Mouse (Mus musculus) megakaryocyte progenitor cell, adult 5-6 weeks (primary cell): ENCODE measurements around the gene Fam111a. TPM values are rescaled to one million over a fixed set of nuclear protein-coding genes. Genes with fewer than 3 reads are reported as not detected.
"Not testable (repeated sequence)": the region's sequence is repeated elsewhere in the genome, so short reads cannot be mapped to it uniquely, and the experiment has no call there.

Experiments used
- ATAC-seq: replicated peaks from 2 replicates; pipeline ENCODE4 v1.8.0; 2016; ENCODE audit warnings: mild to moderate bottlenecking, moderate TSS enrichment, inconsistent platforms; ENCODE audit not compliant: poor library complexity
- total RNA-seq, 2 experiments: library from RNA; stranded (forward) in 1 of 2; stranded (reverse) in 1 of 2; fragments of 157-497, 149-512 nt in 1 of 2; fragments of 200-1000 nt in 1 of 2; gene quantifications; 2 replicates each; pipeline versions ENCODE4 v1.2.3 to v1.2.4; 2015 to 2017

The Fam111a gene
- total RNA-seq (2015) (193 and 210 TPM in 2 replicates), total RNA-seq (2017) (232 and 248 TPM in 2 replicates)

DNA sequence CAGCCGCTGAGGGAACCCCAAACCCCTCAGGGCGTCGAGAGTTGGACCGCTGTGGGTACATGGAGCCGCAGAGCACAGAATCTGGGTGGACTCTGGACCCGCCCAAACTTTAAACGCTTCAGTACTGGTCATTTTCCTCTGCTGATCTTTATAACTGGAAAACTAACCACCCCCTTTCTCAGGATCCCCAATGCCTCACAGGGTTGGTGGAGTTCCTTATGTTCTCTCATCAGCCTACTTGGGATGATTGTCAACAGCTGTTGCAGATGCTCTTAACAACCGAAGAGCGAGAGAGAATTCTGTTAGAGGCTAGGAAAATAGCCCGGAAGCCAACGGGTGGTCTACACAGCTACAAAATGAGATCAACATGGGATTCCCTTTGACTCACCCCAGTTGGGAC, at the start of gene Fam111a:
Gene Fam111a, plus strand, starts transcription at position 301 of the 400 bp plus-strand sequence.
- ATAC-seq: not testable (repeated sequence)

DNA sequence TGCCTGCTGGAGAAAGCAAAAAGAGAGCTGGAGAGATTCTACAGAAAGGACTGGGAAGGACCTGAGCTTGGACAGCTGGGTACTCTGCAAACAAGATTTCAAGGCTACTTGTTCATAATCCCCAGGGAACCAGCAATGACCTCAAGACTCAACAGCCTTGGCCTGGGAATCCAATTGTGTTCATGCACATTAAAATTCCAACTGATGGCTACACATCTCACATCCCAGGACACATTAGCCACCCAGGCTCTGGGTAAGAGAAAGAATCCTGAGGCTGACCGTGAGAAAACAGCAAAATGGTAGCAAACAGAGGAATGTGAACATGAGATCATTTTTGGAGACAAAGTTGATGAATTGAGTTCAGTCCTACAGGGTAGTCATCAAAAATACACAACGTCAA, 49.3 kb upstream of the Fam111a start:
- ATAC-seq: no peak

DNA sequence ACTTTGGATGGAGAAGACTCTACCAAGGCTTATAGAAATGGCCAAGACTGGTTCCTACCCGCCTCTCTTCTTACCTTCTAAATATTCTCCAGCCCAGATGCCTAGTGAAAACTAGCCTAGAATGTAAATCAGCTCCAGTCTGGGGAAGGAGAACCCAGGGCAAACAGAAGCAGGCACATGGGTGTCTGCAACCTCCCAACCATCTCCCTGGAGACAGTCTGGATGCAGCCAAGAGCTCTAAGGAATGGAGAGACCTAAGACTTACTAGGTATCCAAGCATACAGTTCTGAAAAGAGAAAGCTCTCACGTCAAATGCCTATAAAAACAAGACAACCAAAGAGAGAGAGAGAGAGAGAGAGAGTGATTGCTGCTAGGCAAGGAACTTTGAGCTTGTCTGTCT, 47.6 kb upstream of the Fam111a start:
- ATAC-seq: no peak

DNA sequence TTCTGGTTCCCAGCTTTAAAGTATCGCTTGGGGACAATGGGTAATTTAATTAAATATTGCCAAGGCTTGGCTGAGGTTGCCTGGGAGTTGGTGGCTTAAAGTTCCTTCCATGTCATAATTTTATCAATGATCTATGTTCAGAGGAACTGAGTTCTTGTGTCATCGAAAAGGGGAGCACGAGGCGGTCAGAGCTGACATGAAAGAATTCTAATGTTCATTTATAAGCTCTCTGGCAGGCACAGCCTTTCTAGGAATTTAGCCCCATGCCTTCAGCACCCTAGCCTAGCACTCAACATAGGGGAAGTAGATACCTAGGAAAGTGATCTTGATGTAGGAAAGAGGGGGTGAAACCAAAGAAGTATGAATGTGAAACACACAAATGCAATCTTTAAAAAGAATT, 47.2 kb upstream of the Fam111a start:
- no peak for ATAC-seq

- no peak for ATAC-seq
These were observed 46.6 kb upstream of the Fam111a start for GRCm38 (mm10) chr19:12498941-12499340.

- ATAC-seq: no peak
These were observed 46.1 kb upstream of the Fam111a start for GRCm38 (mm10) chr19:12499485-12499884.

DNA sequence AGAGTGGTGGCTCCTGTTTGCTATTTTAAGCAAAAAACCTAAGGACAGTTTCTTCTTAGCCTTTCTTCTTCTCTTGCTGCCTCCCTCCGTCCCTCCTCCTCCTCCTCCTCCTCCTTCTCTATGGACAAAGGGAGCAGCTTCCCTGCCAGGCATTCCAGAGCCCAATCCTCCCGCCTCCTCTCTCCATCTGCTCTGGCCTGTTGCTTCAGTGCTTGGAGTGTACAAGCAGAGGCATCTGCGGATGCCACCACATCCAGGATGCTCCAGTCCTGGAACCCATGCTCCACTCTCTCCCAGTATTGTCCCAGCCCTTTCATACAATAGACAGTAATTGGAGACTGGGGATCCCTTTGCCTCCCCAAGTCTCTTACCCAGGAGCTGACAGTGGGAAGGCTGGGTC, 45.4 kb upstream of the Fam111a start:
- no peak for ATAC-seq

- ATAC-seq: peak; percentile 7; the same call in 1 of the 2 replicates
These were observed 44.6 kb upstream of the Fam111a start for GRCm38 (mm10) chr19:12500881-12501311.

- ATAC-seq: peak; percentile 92
These were observed 43.9 kb upstream of the Fam111a start, which contains the start of gene Dtx4 for GRCm38 (mm10) chr19:12501370-12502347. Dtx4 (minus strand) TSS chr19:12501454.

DNA sequence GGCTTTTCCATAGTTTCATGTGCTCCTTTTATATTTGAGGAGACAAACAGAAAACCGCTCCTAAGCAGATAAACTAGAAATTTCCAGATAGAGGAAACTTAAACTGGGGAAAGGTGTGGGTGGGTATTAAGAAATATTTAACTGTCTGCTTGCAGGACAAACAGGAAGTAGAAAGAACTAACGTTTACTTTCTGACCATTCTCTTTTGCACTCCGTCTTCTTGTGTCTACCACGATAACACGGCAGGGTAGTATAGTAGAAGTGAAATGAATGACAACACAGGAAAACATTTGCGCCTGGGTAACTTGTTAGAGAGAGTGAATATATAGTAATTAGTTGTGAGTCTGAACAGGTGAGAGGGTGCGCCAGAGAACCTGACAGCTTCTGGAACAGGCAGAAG, 42.8 kb upstream of the Fam111a start:
- no peak for ATAC-seq

DNA sequence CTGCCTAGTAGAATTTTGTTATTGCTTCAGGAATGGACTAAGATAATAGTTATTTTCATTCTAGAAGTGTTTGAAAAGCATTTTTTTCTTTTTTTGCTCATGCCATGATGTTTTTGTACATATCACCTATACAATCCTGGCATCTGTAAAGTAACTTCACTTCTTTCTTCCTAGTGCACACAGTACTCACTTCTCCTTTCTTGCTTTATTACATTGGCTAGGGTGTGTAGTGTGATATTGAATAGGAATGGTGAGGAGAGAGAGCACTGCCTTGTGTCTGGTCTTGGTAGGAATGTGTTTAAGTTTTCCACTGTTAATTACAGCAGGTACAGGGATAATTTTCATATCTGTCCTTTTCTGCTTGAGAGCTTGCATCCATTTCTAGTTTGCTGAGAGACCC, 30.9 kb upstream of the Fam111a start:
- ATAC-seq: peak; percentile 57; the same call in 1 of the 2 replicates

DNA sequence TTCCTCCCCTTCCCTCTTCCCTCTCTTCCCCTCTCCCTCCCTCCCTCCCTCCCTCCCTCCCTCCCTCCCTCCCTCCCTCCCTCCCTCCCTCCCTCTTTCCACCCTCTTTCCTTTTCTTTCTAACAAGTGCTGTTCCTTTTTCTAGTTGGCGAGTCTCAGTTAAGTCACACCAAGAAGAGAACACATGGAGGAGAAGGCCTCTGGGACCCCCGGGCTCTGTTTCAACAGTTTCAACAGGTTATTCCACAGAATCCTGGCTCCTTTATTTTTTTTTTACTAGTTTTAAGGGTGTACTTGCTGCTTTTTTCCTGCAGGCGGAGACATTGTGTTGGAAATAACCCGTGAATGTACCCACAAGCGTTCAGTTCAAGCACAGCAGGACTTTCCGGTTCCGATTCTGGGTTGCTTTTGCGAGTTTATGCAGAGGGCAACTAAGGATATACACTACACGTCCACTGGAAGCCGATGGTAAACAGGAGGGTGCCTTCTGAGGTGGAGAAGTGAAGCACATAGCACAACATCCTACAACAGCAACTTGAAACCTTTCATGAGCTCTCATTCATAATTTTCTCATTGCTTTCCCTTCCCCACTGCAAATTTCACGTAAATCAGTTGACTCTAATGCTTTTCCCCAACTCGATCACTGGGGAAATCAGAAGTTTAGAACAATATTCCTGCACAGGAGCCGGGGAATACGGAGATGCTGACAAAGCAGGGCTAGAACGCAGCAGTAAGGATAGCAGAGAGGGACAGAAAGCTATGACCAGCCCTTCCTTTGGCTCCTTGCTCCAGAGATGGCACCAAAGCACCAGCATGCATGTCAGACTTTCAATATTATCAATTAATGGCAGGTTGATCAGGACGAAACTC, 27.6 kb upstream of the Fam111a start:
- ATAC-seq: peak; percentile 92

GRCm38 (mm10) chr19:12518541-12518890, 27.0 kb upstream of the Fam111a start:
- ATAC-seq: no peak

DNA sequence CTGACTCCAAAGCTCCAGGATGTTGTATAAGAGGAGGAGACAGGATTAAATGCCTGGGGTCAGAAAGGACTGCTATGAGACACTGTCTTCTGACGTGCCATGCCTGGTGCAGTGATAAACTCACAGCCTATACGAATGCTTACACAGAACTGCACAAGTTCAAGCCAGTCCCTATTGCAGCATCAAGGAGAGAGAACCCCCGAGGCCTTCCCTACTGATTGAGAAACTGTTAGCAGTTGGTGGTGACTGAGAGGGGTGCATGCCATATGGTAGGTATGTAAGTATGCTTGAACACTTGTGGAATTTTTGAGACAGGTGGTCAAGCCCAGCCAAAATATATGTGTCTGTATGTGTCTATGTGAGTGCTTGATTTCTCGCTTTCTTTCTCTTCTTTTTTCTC, 22.2 kb upstream of the Fam111a start:
- peak; percentile 73 for ATAC-seq

DNA sequence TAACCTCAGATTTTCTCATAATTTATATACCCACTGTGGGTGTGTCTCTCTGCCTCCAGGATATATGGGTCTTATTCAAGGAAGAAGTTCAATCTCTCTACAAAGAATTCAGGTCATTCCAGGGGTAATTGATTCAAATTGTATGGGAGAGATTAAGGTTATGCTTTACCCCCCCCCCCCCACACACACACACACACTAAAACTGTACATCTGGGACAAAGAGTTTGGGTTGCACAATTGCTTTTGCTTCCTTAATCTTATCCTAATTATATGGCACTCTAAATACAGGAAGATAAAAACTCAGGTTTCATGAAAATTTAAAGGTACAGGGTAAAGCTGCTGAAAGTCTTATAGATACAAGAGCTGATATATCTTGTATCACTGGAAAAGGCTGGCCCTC, 8.4 kb upstream of the Fam111a start:
- peak; percentile 64 for ATAC-seq

GRCm38 (mm10) chr19:12539975-12540374, 5.6 kb upstream of the Fam111a start:
- ATAC-seq: peak; percentile 50; the same call in 1 of the 2 replicates

DNA sequence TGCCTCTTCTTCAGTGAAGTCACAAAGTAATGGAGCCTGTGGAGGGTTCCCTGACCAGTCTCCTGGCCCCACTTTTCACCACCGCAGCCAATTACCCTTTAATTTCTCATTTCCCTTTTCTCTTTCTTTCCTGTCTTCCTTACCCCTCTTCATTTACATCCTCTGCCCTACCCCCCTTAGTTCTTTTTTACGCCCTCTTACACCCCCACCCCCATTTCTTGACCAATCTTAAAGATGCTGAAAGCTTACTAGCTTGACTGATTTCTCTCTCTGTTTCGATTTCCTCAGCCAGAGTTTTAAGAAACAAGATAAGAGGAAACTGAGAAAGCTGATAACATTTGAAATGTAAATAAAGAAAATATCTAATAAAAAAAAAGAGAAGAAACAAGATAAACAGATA, 4.8 kb upstream of the Fam111a start:
- no peak for ATAC-seq

DNA sequence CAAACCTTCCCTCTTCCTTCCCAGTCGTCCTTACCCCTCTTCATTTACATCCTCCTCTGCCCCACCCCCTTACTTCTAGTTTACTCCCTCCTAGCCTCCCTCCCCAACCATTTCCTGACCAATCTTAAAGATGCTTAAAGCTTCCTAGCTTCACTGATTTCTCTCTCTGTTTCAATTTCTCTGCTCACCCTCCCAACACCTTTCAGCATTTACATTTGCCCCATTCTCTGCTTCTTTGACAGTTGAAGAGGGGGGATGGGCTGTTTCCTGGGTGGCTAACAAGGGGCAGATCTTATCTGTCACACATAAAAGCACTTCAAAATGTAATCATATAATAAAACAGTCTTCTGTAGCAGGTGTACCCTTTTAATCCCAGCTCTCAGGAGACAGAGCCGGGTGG, 3.9 kb upstream of the Fam111a start:
- ATAC-seq: no peak

DNA sequence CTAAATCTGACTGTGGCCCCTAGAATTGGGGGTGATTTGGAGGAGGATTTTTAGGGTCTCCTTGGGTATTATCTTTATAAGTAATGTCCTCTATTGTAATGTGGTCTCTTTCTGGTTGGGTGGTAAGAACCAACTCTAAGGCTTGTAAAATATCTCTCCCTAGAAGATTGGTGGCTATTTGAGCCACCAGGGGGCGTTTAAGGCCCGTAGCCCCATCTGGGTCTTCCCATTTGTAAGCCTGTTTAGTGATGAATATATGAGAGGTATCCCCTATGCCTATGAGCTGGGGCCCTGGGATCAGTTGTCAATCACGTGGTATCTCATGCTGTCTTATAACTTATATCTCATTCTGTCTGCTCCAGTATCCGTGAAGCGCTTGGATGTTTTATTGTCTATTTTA, 3.6 kb downstream of the Fam111a start:
- ATAC-seq: peak; percentile 60

DNA sequence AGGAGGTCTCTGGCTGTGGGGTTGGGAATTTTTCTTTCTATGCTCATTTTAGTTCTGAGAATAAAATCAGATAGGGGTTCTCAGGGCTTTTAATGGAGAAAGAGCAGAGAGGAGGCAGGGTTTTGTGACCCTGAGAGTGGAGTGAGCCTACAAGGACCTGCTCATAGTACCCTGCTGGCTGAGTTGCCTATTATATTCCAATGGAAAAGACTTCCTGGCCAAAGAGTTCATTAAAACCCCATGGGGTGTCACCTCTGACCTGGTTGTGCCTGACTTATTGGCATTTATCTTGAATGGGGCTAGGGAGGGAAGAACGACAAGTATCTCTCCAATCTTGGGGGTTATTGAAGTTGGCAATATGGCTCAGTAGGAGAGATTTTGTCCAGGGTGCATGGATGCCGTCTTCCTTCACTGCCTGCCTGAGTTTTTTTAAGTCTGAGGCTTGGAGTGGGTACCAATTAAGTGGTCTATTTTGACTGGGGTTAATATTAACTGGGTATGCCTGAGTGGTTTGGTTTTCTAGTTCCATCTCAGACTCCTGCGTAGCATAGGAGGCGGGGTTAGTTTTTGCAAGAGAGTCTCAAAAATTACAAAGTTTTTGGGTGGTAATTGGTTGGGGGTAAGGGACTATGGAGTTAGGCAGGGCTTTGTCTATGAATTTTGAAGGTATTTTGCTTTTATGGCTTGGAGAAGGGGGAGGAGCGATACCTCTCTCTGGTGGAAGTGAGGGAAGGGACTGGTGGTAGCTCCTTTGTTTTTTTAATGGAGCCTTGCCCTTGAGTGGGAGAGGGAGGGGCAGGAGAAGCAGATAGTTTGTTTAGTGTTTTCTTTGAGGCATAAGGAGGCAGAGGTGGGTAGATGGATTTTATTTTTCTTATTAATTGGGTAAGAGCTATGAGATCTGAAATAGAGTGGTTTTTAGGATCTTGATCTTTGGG, 4.7 kb downstream of the Fam111a start:
- ATAC-seq: no peak
